Mouse (Mus musculus): ENCODE data around the gene 4930563M21Rik.
A peak's percentile ranks its signal among the peaks of the same experiment; 100 is the strongest.
"Not testable (repeated sequence)": the region's sequence is repeated elsewhere in the genome, so short reads cannot be mapped to it uniquely, and the experiment has no call there.

The 4930563M21Rik gene

DNA sequence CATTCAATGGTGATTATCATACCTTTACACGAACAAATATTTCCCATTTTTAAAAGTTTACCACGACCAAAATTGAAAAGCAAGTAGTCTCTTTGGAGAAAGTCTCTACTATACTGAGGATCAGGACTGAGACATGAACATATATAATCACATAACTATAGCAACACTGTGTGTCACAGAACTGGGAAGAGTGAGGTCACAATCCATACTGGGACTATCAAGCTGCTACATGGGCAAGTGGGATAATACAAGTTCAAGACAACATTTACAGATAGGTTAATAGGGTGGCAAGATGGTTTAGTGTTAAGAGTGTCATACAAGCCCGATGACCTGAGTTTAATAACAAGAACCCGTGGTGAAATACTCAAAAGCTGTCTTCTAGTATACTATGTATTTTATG, at the start of gene 4930563M21Rik:
Gene 4930563M21Rik, minus strand, starts transcription at position 101 of the 400 bp plus-strand sequence.
- DNase-seq (ENCODE audit: low spot score in 2 of 2): no peak

DNA sequence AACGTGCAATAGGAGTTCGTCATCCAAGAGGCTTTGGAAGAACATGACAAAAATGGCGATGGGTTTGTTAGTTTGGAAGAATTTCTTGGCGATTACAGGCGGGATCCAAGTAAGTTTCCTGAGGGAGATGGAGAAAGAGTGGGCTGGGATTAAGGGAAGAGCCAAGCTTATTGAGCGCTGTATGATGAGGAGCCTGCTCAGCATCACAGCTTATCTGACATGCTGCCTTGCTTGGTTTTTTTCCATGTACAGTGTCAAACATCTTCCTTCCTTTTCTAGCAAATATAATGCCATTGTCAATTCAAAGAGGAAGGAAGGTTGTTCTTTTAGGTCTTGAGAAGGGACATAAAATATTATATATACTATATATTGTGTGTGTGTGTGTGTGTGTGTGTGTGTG, 45.8 kb upstream of the 4930563M21Rik start:
- no peak for DNase-seq (ENCODE audit: low spot score in 2 of 2)

DNA sequence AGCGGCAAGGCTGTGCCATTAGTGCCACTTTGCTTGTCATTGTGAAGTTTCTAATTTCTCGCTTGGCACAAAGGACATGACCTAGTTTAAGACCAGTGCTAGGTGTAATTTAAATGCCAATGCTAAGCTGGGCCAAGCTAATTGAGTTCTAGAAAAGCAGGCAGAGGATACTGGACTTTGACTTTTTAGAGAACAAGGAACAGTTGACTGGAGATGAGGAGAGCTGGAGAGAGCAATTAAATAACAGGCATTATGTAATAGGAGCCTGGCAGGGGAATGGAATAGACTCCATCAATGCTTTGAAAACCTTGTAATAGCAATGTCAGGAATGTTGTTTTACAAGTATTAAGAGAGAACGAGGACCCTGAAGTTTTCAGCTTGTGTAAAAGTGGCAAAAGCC, 43.4 kb upstream of the 4930563M21Rik start:
- no peak for DNase-seq (ENCODE audit: low spot score in 2 of 2)

DNA sequence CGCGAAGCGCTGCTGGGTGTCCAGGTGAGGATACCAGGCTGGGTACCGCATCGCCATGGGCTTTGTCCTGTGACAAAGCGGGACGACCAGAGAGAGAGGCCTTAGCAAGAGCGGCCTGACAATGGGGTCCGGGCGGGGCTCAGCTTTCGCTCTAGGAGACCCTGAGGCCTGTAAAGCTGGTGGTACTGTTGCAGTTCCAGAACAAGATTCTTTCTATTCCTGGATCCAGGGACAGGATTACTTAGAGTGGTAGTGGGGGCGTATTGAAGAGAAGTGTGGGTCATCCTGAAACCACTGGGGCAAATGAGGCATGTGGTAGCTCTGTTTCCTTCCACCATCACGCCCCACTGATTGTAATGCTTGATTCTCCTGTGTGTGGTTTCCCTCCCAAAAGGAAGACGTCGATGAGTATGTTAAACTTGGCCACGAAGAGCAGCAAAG, 31.9 kb upstream of the 4930563M21Rik start:
- DNase-seq (ENCODE audit: low spot score in 2 of 2): no peak

DNA sequence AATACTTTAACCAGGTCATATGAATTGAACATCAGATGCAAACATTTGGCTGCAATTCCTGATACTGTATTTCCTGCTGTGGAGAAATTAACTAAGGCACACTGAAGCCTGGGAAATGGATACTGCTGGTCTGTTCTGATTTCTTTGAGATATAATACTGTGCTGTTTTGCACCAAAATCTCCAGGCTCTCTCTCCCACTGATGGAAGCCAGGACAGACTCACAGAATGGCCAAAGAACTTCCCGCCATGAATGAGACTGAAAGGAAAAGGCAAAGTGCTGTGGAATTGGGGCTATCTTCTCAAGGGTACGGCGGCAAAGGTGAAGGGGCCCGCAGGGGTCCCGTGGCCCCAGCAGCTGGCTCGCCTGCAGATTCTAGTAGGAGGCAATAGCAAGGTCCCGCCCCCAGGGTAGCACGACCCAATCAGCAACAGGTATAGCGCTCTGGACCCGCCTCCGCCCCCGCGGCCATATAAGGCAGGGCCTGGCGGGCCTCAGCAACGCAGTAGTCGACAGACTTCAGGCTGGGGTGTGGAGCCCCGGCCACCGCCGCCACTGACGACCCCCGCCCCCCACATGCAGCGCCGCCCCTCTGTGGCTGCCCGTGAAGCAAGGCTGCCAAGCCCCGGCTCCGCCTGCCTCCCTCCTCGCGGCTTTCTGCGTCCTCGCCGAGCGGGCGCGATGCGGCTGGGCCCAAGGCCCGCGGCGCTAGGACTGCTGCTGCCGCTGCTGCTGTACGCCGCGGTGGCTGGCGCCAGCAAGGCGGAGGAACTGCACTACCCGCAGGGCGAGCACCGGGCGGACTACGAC, 31.2 kb upstream of the 4930563M21Rik start, which contains the start of gene Rcn2:
Gene Rcn2, plus strand, starts transcription at position 474 of the 809 bp plus-strand sequence.
- DNase-seq (ENCODE audit: low spot score in 2 of 2): peak; percentile 90 to 93

DNA sequence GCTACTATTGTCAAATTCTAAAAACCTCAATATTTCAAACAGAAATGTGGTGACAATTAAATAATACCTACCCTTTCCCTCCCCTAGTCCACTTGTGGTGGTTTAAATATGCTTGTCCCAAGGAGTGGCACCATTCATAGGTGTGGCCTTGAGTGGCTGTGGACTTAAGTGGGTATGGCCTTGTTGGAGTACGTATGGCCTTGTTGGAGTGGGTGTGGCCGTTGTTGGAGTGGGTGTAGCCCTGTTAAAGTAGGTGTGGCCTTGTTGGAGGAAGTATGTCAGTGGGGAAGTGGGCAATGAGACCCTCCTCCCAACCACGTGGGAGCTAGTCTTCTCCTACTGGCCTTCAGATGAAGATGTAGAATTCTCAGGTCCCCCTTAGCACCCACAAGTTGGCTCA, 21.9 kb upstream of the 4930563M21Rik start:
- no peak for DNase-seq (ENCODE audit: low spot score in 2 of 2)

DNA sequence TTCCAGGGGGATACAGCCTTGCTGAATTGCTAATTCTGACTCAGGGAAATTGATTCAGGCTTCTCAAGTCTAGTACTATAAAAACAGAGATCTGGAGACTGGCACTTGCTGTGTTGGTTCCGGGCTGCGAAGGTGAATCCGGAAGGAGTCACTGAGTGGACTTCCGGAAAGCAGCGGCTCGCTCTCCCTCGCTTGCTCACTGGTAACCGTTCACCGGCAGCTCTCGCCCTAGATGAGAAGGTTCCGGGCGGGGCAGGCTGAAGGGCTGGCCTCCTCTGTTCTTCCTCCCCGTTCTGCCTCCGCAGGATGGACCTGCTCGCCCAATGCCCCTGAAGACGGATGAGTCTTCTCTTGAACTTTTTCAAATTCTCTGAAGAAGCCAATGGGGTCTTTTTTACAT, 16.9 kb upstream of the 4930563M21Rik start:
- DNase-seq (ENCODE audit: low spot score in 2 of 2): no peak

DNA sequence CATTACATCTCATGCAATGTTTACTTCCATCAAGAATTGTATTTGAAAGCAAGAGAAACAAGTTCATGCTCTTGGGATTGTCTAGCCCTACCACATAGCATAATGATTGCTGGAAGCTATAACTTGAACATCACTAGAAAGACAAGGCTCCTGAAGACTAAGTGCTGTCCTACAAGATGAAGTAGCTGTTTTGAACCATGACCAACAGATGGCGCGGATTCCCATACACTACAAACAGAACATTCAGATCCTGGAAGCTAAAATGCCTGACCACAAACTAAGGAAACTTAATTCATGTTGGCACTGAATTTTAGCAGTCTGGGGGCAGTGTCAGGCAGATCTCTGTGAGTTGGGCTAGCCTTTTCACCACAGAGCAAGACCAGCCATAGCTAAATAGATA, 14.4 kb upstream of the 4930563M21Rik start:
- no peak for DNase-seq (ENCODE audit: low spot score in 2 of 2)

DNA sequence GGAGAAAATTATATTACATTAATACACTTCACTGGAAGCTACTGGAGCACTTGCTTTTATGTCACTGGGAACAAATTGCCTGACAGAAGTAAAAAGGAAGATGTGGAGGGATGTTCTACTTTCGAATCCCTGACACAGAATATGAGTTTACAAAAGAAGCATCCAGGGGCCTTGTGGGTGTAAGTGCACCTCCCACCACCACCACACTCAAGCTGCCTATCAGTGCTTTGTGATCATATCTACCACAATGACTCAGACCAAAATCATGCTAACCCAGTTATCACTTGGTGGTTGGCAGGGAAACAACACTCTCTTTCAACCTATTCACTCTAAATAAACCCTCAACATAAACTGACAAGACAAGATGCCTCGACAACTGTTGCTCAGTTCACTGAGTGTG, 5.7 kb downstream of the 4930563M21Rik start:
- DNase-seq (ENCODE audit: low spot score in 2 of 2): not testable (repeated sequence)

DNA sequence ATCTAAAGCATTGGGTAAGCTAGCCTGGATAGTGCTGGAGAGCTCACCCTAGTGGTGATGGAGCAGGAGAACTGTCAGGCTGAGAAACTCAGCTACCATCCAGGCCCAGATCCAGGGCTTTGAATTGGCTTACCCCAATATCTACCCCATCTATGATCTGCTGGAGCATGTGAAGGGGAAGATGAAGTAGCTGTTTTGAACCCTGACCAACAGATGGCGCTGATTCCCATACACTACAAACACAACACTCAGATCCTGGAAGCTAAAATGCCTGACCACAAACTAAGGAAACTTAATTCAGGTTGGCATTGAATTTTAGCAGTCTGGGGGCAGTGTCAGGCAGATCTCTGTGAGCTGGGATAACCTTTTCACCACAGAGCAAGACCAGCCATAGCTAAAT, 63.5 kb downstream of the 4930563M21Rik start:
- peak in 1 of 2 experiments; percentile 20 for DNase-seq (ENCODE audit: low spot score in 2 of 2)

DNA sequence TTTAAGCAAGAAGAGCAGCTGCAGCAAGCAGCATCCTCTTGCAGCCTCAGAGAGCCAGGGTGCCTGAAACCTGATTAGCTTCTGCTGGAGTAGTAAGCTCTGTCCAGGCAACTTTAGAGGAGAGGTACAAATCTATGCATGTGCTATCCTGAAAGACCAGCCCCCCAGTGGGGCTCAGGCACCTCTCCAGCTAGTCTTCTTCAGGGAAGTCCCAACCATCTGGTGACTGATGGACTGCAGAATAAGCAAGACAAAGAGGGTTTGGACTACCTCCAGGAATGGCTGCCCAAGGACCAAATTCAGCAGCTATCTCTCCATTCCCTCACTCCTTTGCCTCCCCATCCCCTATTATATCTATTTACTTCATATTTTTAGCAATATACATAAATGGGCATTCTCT, 69.0 kb downstream of the 4930563M21Rik start:
- DNase-seq (ENCODE audit: low spot score in 2 of 2): no peak

DNA sequence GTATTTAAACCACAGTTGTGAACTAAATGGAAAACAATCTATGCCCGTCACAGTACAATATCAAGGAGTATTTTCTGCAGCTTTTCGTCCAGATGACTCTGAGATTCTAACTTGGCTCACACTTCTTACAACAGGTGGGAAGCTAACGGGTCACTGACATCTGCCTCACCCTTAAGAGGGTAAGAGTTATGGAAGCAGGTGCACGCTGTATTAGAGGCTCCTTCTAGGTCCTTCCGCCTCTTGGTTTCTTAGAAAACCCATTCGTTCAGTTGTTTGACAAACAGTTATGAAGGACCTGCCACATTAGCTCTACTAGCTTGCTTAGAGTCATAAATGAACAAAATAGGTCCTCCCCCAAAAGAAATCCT, 71.7 kb downstream of the 4930563M21Rik start:
- no peak for DNase-seq (ENCODE audit: low spot score in 2 of 2)

DNA sequence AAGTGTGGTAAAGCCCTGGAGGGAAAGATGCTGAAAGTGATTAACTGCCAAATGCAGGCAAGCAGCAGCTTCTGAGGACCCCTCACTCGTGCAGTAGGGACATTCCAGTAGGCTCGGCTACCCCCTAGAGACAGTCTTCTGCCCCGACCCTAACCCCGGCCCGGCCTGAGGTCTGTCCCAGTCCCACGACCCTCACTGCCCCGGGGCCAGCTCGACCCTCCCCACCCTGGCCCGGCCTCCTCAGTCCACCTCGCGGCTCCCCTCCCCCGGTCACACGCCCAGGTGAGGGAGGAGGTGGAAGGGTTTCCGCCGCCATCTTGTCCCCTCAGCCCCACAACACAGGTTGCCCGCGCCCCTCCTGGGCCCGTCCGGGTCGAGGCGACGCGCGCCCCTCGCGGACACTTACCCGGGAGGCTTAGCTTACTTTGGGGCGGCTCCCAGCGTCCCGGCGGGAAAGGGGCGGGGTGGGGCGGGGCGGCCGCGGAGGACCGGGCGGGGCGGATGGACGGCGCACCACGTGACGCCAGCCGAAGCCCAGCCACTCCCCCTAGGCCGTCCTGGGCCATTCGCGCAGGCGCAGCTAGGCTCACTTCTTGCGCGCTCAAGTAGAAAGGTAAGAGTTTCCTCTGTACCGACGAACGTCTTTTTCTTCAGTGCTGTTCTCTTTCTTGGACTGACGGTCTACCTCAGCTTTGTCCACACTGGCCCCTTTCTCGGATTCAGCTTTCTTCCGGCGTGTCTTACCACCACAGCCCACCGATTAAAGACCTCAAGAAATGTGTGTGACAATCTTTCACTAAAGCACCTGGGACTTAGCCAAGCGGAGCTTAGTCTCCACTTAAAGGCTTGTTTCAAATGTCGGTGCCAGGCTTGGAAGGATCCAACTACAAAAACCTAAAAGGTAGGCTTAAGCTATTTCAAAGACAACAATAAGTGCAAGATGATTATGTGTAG, 72.4 kb downstream of the 4930563M21Rik start, which contains the start of gene Scaper:
Gene Scaper, minus strand, starts transcription at position 456 of the 954 bp plus-strand sequence.
- peak; percentile 84 to 87 for DNase-seq (ENCODE audit: low spot score in 2 of 2)

DNA sequence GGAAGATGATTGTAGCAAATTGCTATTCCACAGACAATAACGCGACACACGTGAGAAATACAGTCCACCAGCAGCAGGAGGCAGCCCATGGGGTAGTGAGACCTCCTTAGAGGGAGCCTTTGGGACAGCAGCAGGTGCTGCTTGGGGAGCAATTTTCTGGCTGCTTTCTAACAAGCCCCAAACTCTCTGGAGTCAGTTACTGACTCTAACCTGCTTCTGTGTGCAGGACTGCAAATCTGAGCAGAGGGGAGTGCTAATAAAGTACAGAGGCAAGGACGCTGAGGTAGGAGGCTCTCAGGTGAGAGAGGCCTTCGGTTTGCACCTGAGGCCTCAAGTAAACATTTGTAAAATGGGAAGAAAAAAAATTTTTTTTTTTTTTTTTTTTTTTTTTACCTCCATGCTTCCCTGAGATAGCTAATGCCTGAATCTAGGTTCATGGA, 73.1 kb downstream of the 4930563M21Rik start:
- DNase-seq (ENCODE audit: low spot score in 2 of 2): no peak

DNA sequence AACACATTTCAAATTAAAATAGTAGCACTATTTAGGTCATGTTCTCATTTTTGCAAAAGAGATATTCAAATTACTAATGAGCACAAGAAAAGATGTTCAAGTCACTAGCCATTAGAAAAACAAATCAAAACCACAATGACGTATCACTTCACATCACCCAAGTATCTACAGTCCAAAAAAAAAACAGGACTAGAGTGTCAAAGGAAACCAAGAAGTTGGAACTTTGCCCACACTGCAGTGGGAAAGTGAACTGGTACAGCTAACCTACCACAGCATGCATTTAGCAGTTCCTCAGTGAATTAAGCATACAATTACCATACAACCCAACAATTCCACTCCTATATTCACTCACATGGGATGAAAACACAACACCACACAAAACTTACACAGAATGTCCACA, 77.9 kb downstream of the 4930563M21Rik start:
- no peak for DNase-seq (ENCODE audit: low spot score in 2 of 2)

DNA sequence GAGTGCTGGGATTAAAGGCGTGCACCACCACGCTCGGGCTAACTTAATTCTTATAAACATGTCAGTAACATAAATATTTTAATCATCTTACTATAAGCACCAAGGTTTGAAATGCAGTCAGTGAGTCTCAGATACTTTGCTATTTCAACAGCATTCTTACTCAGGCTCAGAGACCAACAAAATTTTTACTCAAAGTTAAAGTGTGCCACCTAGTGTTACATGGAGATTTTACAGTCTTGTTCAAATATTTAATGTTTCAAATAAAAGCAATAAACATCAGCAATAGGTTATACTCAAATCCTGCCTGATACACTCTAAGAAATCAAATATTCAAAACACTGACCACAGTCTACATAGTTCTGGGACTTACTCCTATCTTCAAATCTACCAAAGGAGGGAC, 91.8 kb downstream of the 4930563M21Rik start:
- no peak for DNase-seq (ENCODE audit: low spot score in 2 of 2)

DNA sequence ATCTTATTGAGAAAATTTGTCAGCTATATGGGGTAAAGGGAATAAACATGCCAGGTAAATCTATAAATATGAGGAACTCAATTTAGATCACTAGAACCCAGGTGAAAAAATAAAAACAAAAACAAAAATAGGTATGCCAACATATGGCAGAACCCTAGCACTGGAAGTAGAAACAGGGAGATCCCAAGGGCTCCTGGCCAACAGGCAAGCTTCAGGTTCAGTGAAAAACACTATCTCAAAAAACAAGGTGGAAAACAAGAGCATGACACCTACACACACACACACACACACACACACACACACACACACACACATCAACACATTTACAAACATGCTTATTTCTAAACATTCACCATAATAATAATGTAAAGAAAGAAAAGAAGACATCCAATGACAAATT, 93.6 kb downstream of the 4930563M21Rik start:
- no peak for DNase-seq (ENCODE audit: low spot score in 2 of 2)
